Mouse (Mus musculus) monocyte, adult 59 days (primary cell): Measurements from ENCODE around the gene Olfr558. TPM values are rescaled to one million over a fixed set of nuclear protein-coding genes. Genes with fewer than 3 reads are reported as not detected.

Experiments used
- total RNA-seq, 2 experiments: library from RNA; stranded (reverse); gene quantifications; one replicate each; pipeline ENCODE4 v1.2.4; 2023

The Olfr558 gene
- not detected for total RNA-seq

GRCm38 (mm10) chr7:102701915-102702314 lies at the start of gene Olfr558:
Olfr558 (plus strand) TSS chr7:102702215.

GRCm38 (mm10) chr7:102658523-102658922 lies 43.5 kb upstream of the Olfr558 start, which contains the start of gene Olfr555:
Olfr555 (plus strand) TSS chr7:102658823.

GRCm38 (mm10) chr7:102664599-102664998 lies 37.4 kb upstream of the Olfr558 start, which contains the start of gene Olfr556:
Olfr556 (plus strand) TSS chr7:102664899.

GRCm38 (mm10) chr7:102686944-102687501 lies 15.0 kb upstream of the Olfr558 start, which contains the start of gene Trim68:
Trim68 (minus strand) TSS chr7:102687327.

GRCm38 (mm10) chr7:102695358-102696125 lies 6.5 kb upstream of the Olfr558 start, which contains the start of gene Olfr557:
Olfr557 (plus strand) TSS chr7:102695910.

GRCm38 (mm10) chr7:102718970-102719369 lies 17.0 kb downstream of the Olfr558 start, which contains the start of gene Olfr33:
Olfr33 (minus strand) TSS chr7:102719070.

GRCm38 (mm10) chr7:102727391-102727790 lies 25.4 kb downstream of the Olfr558 start, which contains the start of gene Olfr559:
Olfr559 (minus strand) TSS chr7:102727491.

GRCm38 (mm10) chr7:102759266-102759665 lies 57.3 kb downstream of the Olfr558 start, which contains the start of the genes Olfr560 and Olfr78:
Olfr560 (minus strand) TSS chr7:102759366.
Olfr78 (minus strand) TSS chr7:102759471.

Other genes starting within 250 kb of the Olfr558 start
- not detected for gene Olfr543, start 220.5 kb upstream of the Olfr558 start, total RNA-seq
- gene Olfr544, start 213.9 kb upstream of the Olfr558 start, total RNA-seq: not detected
- gene Olfr545, start 202.6 kb upstream of the Olfr558 start, total RNA-seq: not detected
- not detected for gene Olfr547, start 167.5 kb upstream of the Olfr558 start, total RNA-seq
- not detected for gene Olfr548-ps1, start 161.3 kb upstream of the Olfr558 start, total RNA-seq
- gene Olfr549, start 152.3 kb upstream of the Olfr558 start, total RNA-seq: not detected
- gene Trim21, start 136.7 kb upstream of the Olfr558 start, total RNA-seq: 10 to 100 TPM; 19.9 to 20.8 TPM
- not detected for gene Olfr550, start 130.8 kb upstream of the Olfr558 start, total RNA-seq
- not detected for gene Olfr551, start 110.3 kb upstream of the Olfr558 start, total RNA-seq
- gene Olfr552, start 104.4 kb upstream of the Olfr558 start, total RNA-seq: not detected
- not detected for gene Olfr553, start 84.0 kb upstream of the Olfr558 start, total RNA-seq
- not detected for gene Olfr554, start 63.8 kb upstream of the Olfr558 start, total RNA-seq
- gene Olfr555, start 43.4 kb upstream of the Olfr558 start, total RNA-seq: not detected
- not detected for gene Olfr556, start 37.3 kb upstream of the Olfr558 start, total RNA-seq
- gene Trim68, start 14.9 kb upstream of the Olfr558 start, total RNA-seq: 1 to 10 TPM; 3.9 to 5.2 TPM
- not detected for gene Olfr557, start 6.3 kb upstream of the Olfr558 start, total RNA-seq
- not detected for gene Olfr33, start 16.9 kb downstream of the Olfr558 start, total RNA-seq
- gene Olfr559, start 25.3 kb downstream of the Olfr558 start, total RNA-seq: not detected
- not detected for gene Olfr560, start 57.2 kb downstream of the Olfr558 start, total RNA-seq
- not detected for gene Olfr78, start 57.3 kb downstream of the Olfr558 start, total RNA-seq
- not detected for gene Olfr561, start 69.0 kb downstream of the Olfr558 start, total RNA-seq
- gene Olfr564, start 101.3 kb downstream of the Olfr558 start, total RNA-seq: not detected
- not detected for gene Olfr566, start 156.6 kb downstream of the Olfr558 start, total RNA-seq
- gene Olfr568, start 174.9 kb downstream of the Olfr558 start, total RNA-seq: not detected
- not detected for gene Olfr569, start 188.7 kb downstream of the Olfr558 start, total RNA-seq
- gene Olfr570, start 192.4 kb downstream of the Olfr558 start, total RNA-seq: not detected
- gene Olfr571, start 215.3 kb downstream of the Olfr558 start, total RNA-seq: not detected
- not detected for gene Olfr572, start 222.2 kb downstream of the Olfr558 start, total RNA-seq
- not detected for gene Olfr573-ps1, start 240.4 kb downstream of the Olfr558 start, total RNA-seq
- gene Olfr574, start 246.3 kb downstream of the Olfr558 start, total RNA-seq: not detected